Mouse (Mus musculus) ES-Bruce4 (cell line): ENCODE measurements around the gene Filip1. TPM values are rescaled to one million over a fixed set of nuclear protein-coding genes. Genes with fewer than 3 reads are reported as not detected.

ENCODE experiments used
- H3K27ac ChIP-seq: 2 replicates; pipeline ENCODE4 v1.5.1; 2012; ENCODE audit warnings: low read length, inconsistent platforms; ENCODE audit not compliant: insufficient read depth
- H3K27me3 ChIP-seq: 2 replicates; pipeline ENCODE4 v1.6.1; 2012; ENCODE audit warnings: mild to moderate bottlenecking, low read length, inconsistent platforms; ENCODE audit not compliant: control insufficient read depth, poor library complexity, insufficient read depth, severe bottlenecking
- H3K36me3 ChIP-seq: 2 replicates; pipeline ENCODE4 v1.6.1; 2012; ENCODE audit warnings: inconsistent platforms, mild to moderate bottlenecking, low read length, moderate library complexity; ENCODE audit not compliant: control insufficient read depth, poor library complexity, insufficient read depth, severe bottlenecking
- H3K4me1 ChIP-seq: one replicate; pipeline ENCODE4 v1.8.1; 2011; ENCODE audit warnings: low read length; ENCODE audit not compliant: control insufficient read depth, insufficient read depth
- H3K4me3 ChIP-seq: 2 replicates; pipeline ENCODE4 v1.5.1; 2011; ENCODE audit warnings: low read depth, mild to moderate bottlenecking, low read length
- H3K9ac ChIP-seq: 2 replicates; pipeline ENCODE4 v1.6.1; 2012; ENCODE audit warnings: low read depth, mild to moderate bottlenecking, inconsistent platforms; ENCODE audit not compliant: poor library complexity, severe bottlenecking
- H3K9me3 ChIP-seq: replicated peaks from 2 replicates; pipeline ENCODE4 v1.6.1; 2012; ENCODE audit warnings: mild to moderate bottlenecking, low read length, inconsistent platforms; ENCODE audit not compliant: control insufficient read depth, poor library complexity, insufficient read depth, severe bottlenecking
- CTCF ChIP-seq: IDR thresholded peaks from one replicate; pipeline ENCODE4 v1.8.1; 2011; ENCODE audit warnings: low read depth, low read length
- EP300 ChIP-seq: IDR thresholded peaks from 2 replicates; pipeline ENCODE4 v1.6.1; 2011; ENCODE audit warnings: low read depth, low read length; ENCODE audit not compliant: insufficient read depth
- POLR2A ChIP-seq: IDR thresholded peaks from one replicate; pipeline ENCODE4 v1.8.1; 2011; ENCODE audit warnings: low read length; ENCODE audit not compliant: insufficient read depth
- polyA plus RNA-seq: library from polyadenylated mRNA; stranded (reverse); fragments of >200 nt; gene quantifications from 2 replicates; pipeline ENCODE4 v1.2.4, GENCODE M21; 2011; ENCODE audit warnings: low read depth; ENCODE audit not compliant: missing spikeins, insufficient read depth, insufficient read length

Filip1 gene
- polyA plus RNA-seq, 1 experiment, result not detected

DNA sequence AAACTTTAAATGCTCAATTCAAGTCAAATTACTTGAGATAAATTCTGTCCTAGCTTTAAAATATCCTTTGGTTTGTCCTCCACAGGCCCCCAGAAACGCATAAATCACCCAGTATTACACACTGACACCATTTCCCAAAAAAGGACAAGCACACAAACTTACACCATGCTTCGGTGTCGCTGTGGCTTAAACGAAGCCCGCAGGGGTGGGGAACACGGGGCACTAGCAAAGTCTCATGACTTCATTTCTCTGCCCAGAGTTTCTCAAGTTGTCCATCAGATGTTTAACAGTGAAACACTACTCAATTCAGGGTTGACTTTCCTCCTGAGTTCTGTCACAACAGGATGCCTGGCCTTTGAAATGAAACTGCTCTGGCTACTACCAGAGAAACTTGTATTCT lies 41.0 kb downstream of the Filip1 start:
- H3K9me3 ChIP-seq, result no peaks in the 10 kb centered on the region
- H3K9ac ChIP-seq, result no peak overlapping the region
- TF ChIP-seq EP300, result no peak
- no peak for TF ChIP-seq CTCF
- TF ChIP-seq POLR2A, result no peak
- H3K4me1 ChIP-seq, result no peaks in the 10 kb centered on the region
- no peaks in the 10 kb centered on the region for H3K36me3 ChIP-seq
- H3K4me3 ChIP-seq, result no peak overlapping the region
- H3K27me3 ChIP-seq, result no peaks in the 10 kb centered on the region
- H3K27ac ChIP-seq, result no peak overlapping the region

DNA sequence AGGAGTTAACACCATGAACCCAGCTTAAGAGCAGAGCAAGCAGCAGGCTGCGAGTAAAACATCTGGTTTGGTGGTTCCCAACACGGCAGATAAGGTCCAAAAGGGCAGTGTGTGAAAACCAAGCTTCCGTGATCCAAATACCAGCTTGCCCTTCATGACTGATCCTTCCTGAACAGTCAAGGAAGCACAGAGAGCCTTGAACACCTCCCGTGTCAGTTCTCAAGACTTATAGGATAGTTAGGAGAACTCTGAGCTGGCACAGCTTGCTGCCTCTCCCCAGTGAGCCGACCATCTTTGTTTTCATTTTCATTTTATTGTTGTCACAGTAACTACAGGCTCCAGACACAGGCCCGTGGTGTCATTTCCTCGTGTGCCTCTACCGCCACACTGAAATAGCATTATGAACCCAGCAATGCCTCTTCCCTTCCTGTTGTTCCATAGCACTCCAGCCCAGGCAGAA lies 42.0 kb downstream of the Filip1 start:
- no peaks in the 10 kb centered on the region for H3K4me1 ChIP-seq
- no peaks in the 10 kb centered on the region for H3K27me3 ChIP-seq
- TF ChIP-seq EP300 (no peak), POLR2A (no peak)
- no peaks in the 10 kb centered on the region for H3K36me3 ChIP-seq
- H3K9ac ChIP-seq, result no peak overlapping the region
- H3K27ac ChIP-seq, result no peak overlapping the region
- no peak overlapping the region for H3K4me3 ChIP-seq
- no peaks in the 10 kb centered on the region for H3K9me3 ChIP-seq

DNA sequence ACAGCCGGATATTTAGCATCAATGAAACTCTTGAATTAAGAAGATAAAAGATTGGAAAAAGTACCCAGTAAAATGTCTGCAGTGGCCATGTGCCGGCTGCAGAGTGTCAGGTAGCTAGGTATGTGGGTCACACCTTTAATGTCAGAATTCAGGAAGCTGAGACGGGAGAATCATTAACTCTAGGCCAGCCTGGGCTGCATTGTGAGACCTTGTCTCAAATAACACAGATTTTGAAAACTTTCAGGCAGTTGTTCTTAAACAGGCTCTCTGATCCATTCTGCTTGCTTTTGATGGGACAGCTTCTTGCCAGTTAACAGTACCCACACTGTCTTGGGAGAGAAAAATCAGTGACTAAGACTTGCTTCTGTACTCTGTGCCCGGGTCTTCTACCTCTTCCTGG lies 43.1 kb downstream of the Filip1 start:
- Histone ChIP-seq H3K9ac (no peak overlapping the region), H3K36me3 (no peaks in the 10 kb centered on the region), H3K4me3 (no peak overlapping the region), H3K27me3 (no peaks in the 10 kb centered on the region), H3K4me1 (no peaks in the 10 kb centered on the region), H3K9me3 (no peaks in the 10 kb centered on the region), H3K27ac (no peak overlapping the region)
- no peak for TF ChIP-seq CTCF
- no peak for TF ChIP-seq EP300
- no peak for TF ChIP-seq POLR2A

DNA sequence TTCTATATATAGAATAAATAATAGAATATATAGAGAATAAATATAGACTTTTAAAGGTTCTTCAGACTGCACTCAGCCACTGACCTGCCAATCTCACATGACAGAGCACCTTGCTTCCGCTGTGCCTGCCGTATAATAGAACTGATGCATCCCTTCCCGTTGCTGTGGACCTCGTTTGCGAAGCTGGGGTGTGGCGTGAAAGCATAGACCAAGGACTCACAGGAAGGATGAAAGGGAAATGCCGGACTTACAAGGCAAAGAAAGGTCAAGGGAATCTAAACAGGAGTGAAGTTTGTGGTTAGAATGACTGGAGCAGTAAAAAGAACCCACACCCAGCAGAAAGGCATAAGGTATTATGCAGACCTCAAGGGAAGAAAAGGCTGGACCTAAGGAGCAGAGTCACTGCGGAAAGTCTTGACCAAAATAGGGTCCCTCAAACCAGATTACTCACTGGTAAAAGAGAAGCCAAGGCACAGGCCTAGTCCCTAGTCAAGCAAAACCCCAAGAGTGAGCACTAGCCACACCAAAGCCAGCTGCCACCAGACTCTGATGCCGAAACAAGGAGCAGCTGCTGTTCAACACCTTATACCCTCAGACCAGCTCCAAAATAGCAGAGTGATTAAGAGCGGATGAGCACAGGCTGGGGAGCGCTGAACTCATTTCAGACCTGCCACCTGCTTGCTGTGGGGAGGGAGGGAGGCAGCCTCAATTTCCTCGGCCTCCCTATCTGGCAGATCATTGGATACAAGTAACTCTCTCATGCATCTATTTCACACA lies 45.8 kb downstream of the Filip1 start:
- Histone ChIP-seq H3K27ac (no peak overlapping the region), H3K36me3 (no peaks in the 10 kb centered on the region), H3K27me3 (no peaks in the 10 kb centered on the region), H3K4me3 (no peak overlapping the region), H3K9ac (no peak overlapping the region), H3K4me1 (no peaks in the 10 kb centered on the region), H3K9me3 (no peaks in the 10 kb centered on the region)
- TF ChIP-seq CTCF, result no peak
- no peak for TF ChIP-seq EP300
- no peak for TF ChIP-seq POLR2A

DNA sequence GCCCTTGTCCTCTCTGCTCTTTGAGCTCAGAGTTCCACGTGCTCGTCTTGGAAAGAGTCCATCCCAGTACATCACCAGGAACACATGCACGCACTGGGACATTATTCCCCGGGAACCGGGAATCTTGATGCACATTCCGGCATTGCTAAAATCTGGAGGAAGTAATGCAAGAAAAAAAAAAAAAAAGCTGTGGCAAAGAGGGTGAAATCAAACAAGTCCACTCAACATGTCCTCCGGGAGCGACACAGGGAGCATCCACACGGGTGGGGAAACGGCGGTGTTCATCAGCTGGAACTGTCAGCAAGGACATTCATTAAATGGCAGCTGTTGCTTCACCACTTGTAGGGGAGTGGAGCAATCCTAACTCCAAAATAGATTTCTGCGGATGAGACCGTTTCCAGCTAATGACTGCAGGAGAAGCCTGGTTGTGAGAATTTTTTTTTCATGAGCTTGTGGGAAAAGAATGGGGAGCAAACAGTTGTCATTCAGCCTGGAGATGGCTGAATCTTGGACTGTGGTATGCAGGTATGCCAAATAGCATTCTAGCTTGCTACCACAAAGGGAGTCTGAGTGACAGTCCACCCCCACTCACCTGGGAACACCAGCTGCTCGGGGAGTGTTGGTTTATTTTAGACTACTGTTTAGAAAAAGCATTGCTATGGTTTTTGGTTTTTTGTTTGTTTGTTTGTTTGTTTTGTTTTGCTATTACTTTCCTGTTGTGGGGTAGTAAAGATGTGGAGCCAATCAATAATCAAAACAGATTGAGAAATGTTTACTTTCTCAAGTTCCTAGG lies 46.9 kb downstream of the Filip1 start:
- no peaks in the 10 kb centered on the region for H3K36me3 ChIP-seq
- H3K9ac ChIP-seq, result no peak overlapping the region
- H3K9me3 ChIP-seq, result no peaks in the 10 kb centered on the region
- no peaks in the 10 kb centered on the region for H3K27me3 ChIP-seq
- no peak overlapping the region for H3K27ac ChIP-seq
- H3K4me1 ChIP-seq, result no peaks in the 10 kb centered on the region
- no peak overlapping the region for H3K4me3 ChIP-seq
- no peak for TF ChIP-seq POLR2A
- TF ChIP-seq CTCF, result no peak

DNA sequence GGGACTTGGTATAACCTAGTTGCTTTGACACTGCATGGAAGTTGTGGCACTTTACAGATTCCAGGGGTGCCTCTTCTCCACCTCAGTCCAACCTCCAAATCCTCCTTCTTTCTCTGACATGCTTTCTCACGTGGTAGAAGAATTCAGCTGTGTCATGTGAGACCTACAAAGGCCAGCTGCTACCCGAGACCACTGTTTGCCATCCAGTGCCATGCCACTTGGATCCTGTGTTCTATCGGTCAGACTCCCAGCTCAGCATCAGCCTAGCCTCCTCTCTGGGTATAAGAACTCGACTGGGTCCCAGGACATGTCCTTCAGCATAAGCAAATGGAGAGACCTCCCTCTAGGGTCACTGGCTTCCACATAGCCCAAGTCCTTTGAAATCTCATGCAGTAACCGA lies 47.6 kb downstream of the Filip1 start:
- TF ChIP-seq POLR2A, result no peak
- TF ChIP-seq EP300, result no peak
- no peak for TF ChIP-seq CTCF
- Histone ChIP-seq H3K9ac (no peak overlapping the region), H3K27ac (no peak overlapping the region), H3K4me1 (no peaks in the 10 kb centered on the region), H3K4me3 (no peak overlapping the region), H3K9me3 (no peaks in the 10 kb centered on the region), H3K27me3 (no peaks in the 10 kb centered on the region), H3K36me3 (no peaks in the 10 kb centered on the region)
